23 mouse cellular contexts compared by ENCODE assay signal in the genomic region with DNA sequence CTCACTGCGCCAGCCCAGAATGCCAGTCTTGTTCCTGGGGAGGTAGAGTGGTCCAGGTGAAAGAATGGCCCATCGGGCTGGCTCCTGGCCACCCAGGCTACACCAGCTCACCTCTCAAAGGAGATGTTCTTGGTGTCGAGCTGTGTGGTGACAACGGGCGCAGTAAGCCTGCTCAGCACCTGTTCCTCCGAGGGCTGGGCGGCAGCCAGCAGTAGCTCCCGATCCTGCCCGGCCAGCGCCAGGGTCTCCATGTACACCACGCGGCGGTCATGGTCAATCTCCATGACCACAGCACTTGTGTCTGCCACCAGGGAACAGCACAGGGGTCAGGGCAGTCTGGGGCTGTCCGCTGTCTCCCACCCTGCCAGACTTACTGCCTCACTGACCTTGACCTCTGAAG. TPM values are rescaled to one million over a fixed set of nuclear protein-coding genes. Genes with fewer than 3 reads are reported as not detected.
DNase-seq lines count a peak whose midpoint lies in the region; ATAC-seq lines count a peak whose summit lies in the region.
"Had no signal": no experiment of that assay in that cellular context is flagged by ENCODE, and none has a peak within 500 bp of the region (broad histone marks: within the 10 kb centered on the region; RNA-seq: fewer than 3 reads in every experiment).

No protein-coding gene starts in this region.

- no peak overlapping the region for H3K4me3 ChIP-seq in heart, embryonic 10.5 days
- no peak overlapping the region for H3K4me3 ChIP-seq in kidney, embryonic 15.5 days (replicated peaks)
- H3K4me3 ChIP-seq: heart, adult 2 months; hindbrain, embryonic 10.5 days; hindbrain, embryonic 13.5 days had no signal

- no peaks in the 10 kb centered on the region for H3K9me3 ChIP-seq in heart, embryonic 10.5 days
- no peaks in the 10 kb centered on the region for H3K9me3 ChIP-seq in kidney, embryonic 15.5 days (replicated peaks)
- H3K9me3 ChIP-seq: hindbrain, embryonic 10.5 days; hindbrain, embryonic 13.5 days had no signal

- H3K27me3 ChIP-seq in heart, embryonic 10.5 days (ENCODE audit: insufficient read depth, poor library complexity, severe bottlenecking) = peaks cover 23% of the 10 kb centered on the region; the same call in 1 of the 2 replicates
- no peaks in the 10 kb centered on the region for H3K27me3 ChIP-seq in kidney, embryonic 15.5 days
- H3K27me3 ChIP-seq: hindbrain, embryonic 13.5 days had no signal

- no peak overlapping the region for H3K27ac ChIP-seq in heart, embryonic 10.5 days
- H3K27ac ChIP-seq in kidney, embryonic 15.5 days = 0 out of 2 replicates have a peak overlapping the region, but pooled peaks have one; percentile 32
- H3K27ac ChIP-seq: heart, adult 2 months; hindbrain, embryonic 10.5 days; hindbrain, embryonic 13.5 days had no signal

- H3K9ac ChIP-seq in kidney, embryonic 15.5 days = no peak overlapping the region
- H3K9ac ChIP-seq: forebrain, postnatal 0 days; hindbrain, embryonic 13.5 days had no signal

- peaks cover 26% of the 10 kb centered on the region for H3K36me3 ChIP-seq in heart, embryonic 10.5 days
- H3K36me3 ChIP-seq in kidney, embryonic 15.5 days = peaks cover 34% of the 10 kb centered on the region

- 91% methylated on average over 14 of the region's 14 CpGs for WGBS in heart, embryonic 10.5 days
- WGBS in kidney, embryonic 15.5 days = 92% methylated on average over 14 of the region's 14 CpGs

- ATAC-seq in kidney, embryonic 15.5 days (replicated peaks; ENCODE audit: low FRiP score) = no peak
- ATAC-seq: forebrain, embryonic 14.5 days; forebrain, postnatal 0 days; hindbrain, embryonic 16.5 days had no signal

- intact Hi-C loops in heart, postnatal 14 days (cut with DNase I) = no loop called here

- H3K4me2 ChIP-seq in kidney, embryonic 15.5 days = no peak overlapping the region
- H3K4me2 ChIP-seq: heart, embryonic 11.5 days; hindbrain, embryonic 13.5 days had no signal

- DNase-seq in heart, embryonic 10.5 days (ENCODE audit: low spot score) = peak; percentile 73
- no peak for DNase-seq in heart, postnatal 14 days
- no peak for DNase-seq in kidney, postnatal 10 days
- peak; percentile 6 for DNase-seq in kidney, postnatal 14 days
- no peak for DNase-seq in kidney, postnatal 25 days
- DNase-seq in cerebellum, adult 8-10 months = no peak
- DNase-seq: adrenal gland, adult 2 months; adrenal gland, postnatal 14 days; B cell, adult 2 months; cerebellum, adult 11-12 months; cerebellum, adult 9-10 months; cerebellum, postnatal 14 days; forebrain, postnatal 0 days; gastrocnemius, postnatal 36 days; heart, adult 2 months; heart, postnatal 36 days had no signal

- H3K4me1 ChIP-seq in heart, embryonic 10.5 days = peaks cover 8% of the 10 kb centered on the region
- H3K4me1 ChIP-seq in kidney, embryonic 15.5 days = 0 out of 2 replicates have a peak, but pooled peaks cover 4% of the 10 kb centered on the region
- H3K4me1 ChIP-seq: hindbrain, embryonic 10.5 days had no signal

RNA-seq across cellular contexts. Expression of gene Ankrd13b, which starts 13.3 kb away (rescaled TPM):
- 2.5 and 3.5 TPM in 2 replicates for polyA plus RNA-seq in heart, embryonic 10.5 days (2016; fragmentation: Nextera tagmentation; extraction: Ambion mirVana)
- 10 to 100 TPM; 10.6 to 10.9 TPM for total RNA-seq in heart, postnatal 14 days (2021)
- polyA plus RNA-seq in kidney, embryonic 15.5 days (2015; fragmentation: Nextera tagmentation; extraction: Ambion mirVana) = 5.3 and 6.9 TPM in 2 replicates

RNA-seq across cellular contexts. Expression of gene Coro6, which starts 14.0 kb away (rescaled TPM):
- 15.9 and 24.4 TPM in 2 replicates for polyA plus RNA-seq in heart, embryonic 10.5 days (2016; fragmentation: Nextera tagmentation; extraction: Ambion mirVana)
- total RNA-seq in heart, postnatal 14 days (2021) = 100 to 1,000 TPM; 188 to 189 TPM
- polyA plus RNA-seq in kidney, embryonic 15.5 days (2015; fragmentation: Nextera tagmentation; extraction: Ambion mirVana) = 0.48 and 0.59 TPM in 2 replicates
- total RNA-seq: granulocyte monocyte progenitor cell, adult 5-6 weeks had no signal

RNA-seq across cellular contexts. Expression of gene Git1, which starts 17.1 kb away (rescaled TPM):
- 9.0 and 11.9 TPM in 2 replicates for polyA plus RNA-seq in heart, embryonic 10.5 days (2016; fragmentation: Nextera tagmentation; extraction: Ambion mirVana)
- total RNA-seq in heart, postnatal 14 days (2021) = 10 to 100 TPM; 49.1 to 50.0 TPM
- 9.7 and 12.6 TPM in 2 replicates for polyA plus RNA-seq in kidney, embryonic 15.5 days (2015; fragmentation: Nextera tagmentation; extraction: Ambion mirVana)

RNA-seq across cellular contexts. Expression of gene Abhd15, which starts 38.7 kb away (rescaled TPM):
- polyA plus RNA-seq in heart, embryonic 10.5 days (2016; fragmentation: Nextera tagmentation; extraction: Ambion mirVana) = 1.6 and 1.9 TPM in 2 replicates
- total RNA-seq in heart, postnatal 14 days (2021) = 1 to 10 TPM; 2.0 to 2.7 TPM
- 1.9 TPM in 2 replicates for polyA plus RNA-seq in kidney, embryonic 15.5 days (2015; fragmentation: Nextera tagmentation; extraction: Ambion mirVana)

RNA-seq across cellular contexts. Expression of gene Trp53i13, which starts 39.6 kb away (rescaled TPM):
- 25.2 and 30.2 TPM in 2 replicates for polyA plus RNA-seq in heart, embryonic 10.5 days (2016; fragmentation: Nextera tagmentation; extraction: Ambion mirVana)
- total RNA-seq in heart, postnatal 14 days (2021) = 10 to 100 TPM in 1 of 2 experiments, 1 to 10 TPM in 1; 9.1 to 10.3 TPM
- polyA plus RNA-seq in kidney, embryonic 15.5 days (2015; fragmentation: Nextera tagmentation; extraction: Ambion mirVana) = 34.8 and 41.2 TPM in 2 replicates

Comparison
In these comparisons a context has a peak if more than half of its experiments do, and no peak if none do; other contexts are left out.
1. DNase-seq: peak in heart, embryonic 10.5 days (single experiment) and kidney, postnatal 14 days (single experiment); none in heart, postnatal 14 days (0 of 2), kidney, postnatal 10 days (single experiment), kidney, postnatal 25 days (0 of 2) and cerebellum, adult 8-10 months (single experiment).
2. RNA of gene Coro6, which starts 14.0 kb away (polyA plus RNA-seq): 15.9 to 24.4 TPM in heart, embryonic 10.5 days; 0.48 to 0.59 TPM in kidney, embryonic 15.5 days; every median in the first group is over 10 times any median in the second.